Mouse (Mus musculus): ENCODE measurements around the gene Ccdc93.
A peak's percentile ranks its signal among the peaks of the same experiment; 100 is the strongest.

Gene Ccdc93

GRCm38 (mm10) chr1:121527600-121528398, 97.0 kb downstream of the Ccdc93 start:
- DNase-seq = no peak

GRCm38 (mm10) chr1:121528399-121528720, 97.5 kb downstream of the Ccdc93 start, which contains the start of gene Htr5b:
Gene Htr5b (minus strand): TSS chr1:121528465.
- peak; percentile 53 for DNase-seq

- DNase-seq = peak; percentile 60
Observed at GRCm38 (mm10) chr1:121529286-121529685, 98.4 kb downstream of the Ccdc93 start.

GRCm38 (mm10) chr1:121531439-121531838, 100.6 kb downstream of the Ccdc93 start:
- DNase-seq = peak; percentile 53

- peak; percentile 46 for DNase-seq
Observed at GRCm38 (mm10) chr1:121540361-121540760, 109.5 kb downstream of the Ccdc93 start.

GRCm38 (mm10) chr1:121546844-121547243, 116.0 kb downstream of the Ccdc93 start:
- peak; percentile 17 for DNase-seq

GRCm38 (mm10) chr1:121548667-121549066, 117.8 kb downstream of the Ccdc93 start:
- DNase-seq = peak; percentile 67

GRCm38 (mm10) chr1:121549456-121549855, 118.6 kb downstream of the Ccdc93 start:
- peak; percentile 50 for DNase-seq

- peak; percentile 63 for DNase-seq
Observed at GRCm38 (mm10) chr1:121550801-121551456, 120.1 kb downstream of the Ccdc93 start.

GRCm38 (mm10) chr1:121551457-121551835, 120.6 kb downstream of the Ccdc93 start:
- DNase-seq = peak; percentile 73

All from heart, adult 11 months (tissue).